Mouse (Mus musculus) 416B (cell line): ENCODE data around the gene Tmem41a.
A peak's percentile ranks its signal among the peaks of the same experiment; 100 is the strongest.
"Not testable (repeated sequence)": the region's sequence is repeated elsewhere in the genome, so short reads cannot be mapped to it uniquely, and the experiment has no call there.

ENCODE experiments used
- DNase-seq: peaks from one replicate; pipeline ENCODE4 v3.0.0; 2011; ENCODE audit warnings: low read depth

Gene Tmem41a

DNA sequence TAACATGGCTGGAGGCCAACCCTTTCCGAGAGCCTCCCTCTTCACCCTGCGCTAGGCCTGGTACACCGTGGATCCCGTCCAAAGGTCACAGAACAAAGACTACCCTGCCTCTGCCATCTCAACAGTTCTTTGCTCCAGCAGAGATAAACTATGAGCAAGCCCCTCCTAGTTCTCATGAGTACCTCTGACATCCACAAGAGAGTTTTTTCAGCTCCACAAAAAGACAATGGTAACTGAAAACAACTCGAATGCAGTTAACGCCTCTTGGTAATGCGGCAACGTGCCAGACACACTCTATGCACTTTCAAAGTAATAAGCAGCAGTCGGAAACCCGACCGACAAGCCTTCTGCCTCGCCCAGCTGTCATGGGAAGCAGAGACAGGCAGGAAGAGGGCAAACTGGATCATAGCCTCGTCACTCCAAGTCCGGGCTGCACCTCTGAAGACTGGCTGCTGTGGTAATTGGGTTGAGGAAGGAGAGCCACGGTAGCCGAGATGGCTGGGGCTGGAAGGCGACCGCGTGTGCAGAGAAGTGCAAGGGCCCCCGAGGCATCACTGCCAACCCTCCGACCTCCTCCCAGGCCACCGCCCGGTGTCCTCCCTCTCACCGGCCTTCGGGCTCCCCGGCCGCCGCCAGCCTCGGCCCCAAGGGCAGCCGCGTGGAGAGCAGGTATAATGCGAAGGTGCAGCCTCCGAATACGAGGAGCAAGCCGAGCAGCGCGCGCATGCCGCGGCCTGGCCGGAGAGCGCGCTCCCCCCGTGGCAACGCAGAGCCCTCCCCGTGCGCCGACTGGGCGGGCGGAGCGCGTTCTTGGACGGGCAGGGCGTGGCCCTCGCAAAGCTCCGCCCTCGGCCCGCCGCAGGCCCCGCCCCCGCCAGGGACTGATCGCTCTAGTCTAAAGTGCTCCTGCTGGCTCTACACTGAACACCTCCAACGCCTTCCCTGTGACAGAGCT is at the start of gene Tmem41a:
Gene Tmem41a (minus strand): TSS at position 792 of the 955 bp plus-strand sequence.
- no peak for DNase-seq

GRCm38 (mm10) chr16:21996402-21996801 is 49.0 kb upstream of the Tmem41a start:
- peak; percentile 19 for DNase-seq

DNA sequence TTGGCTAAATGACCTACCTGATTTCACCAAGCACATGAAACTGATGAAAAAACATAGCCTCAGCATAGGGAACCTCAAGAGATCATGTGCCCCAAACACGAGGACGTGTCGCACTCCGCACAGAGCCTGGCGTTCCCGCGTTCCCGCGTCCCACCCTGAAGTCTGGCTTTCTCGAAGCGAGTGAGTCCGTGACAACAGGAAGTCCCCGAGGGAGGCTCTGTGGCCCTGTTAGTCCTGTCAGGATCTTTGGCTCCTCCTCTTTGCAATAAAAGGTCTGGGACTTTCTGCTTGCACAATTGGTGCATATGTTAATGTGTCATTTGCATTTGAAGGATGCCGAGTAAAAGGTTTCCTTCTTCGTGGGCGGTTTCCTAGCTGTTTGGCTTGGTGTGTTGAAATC is 48.0 kb upstream of the Tmem41a start, which contains the start of gene Liph:
Gene Liph (minus strand): TSS at position 360 of the 400 bp plus-strand sequence.
- no peak for DNase-seq

DNA sequence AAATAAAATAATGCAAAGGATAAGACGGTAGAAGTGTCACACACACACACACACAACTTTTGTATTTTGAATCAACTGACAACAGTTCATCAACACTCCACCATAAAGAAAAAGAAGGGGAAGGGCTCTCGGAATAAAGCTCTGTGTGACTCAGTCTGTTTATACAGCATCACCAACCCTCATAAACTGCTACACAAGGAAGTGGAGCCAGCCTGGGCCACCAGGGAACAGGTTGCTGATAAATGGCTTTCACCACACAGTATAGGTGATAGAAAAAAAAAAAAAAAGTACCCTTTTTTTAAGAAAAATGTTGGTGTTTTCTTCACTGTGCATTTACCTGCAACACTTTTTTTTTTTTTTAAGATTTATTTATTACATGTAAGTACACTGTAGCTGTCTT is 44.4 kb upstream of the Tmem41a start:
- DNase-seq, result no peak

DNA sequence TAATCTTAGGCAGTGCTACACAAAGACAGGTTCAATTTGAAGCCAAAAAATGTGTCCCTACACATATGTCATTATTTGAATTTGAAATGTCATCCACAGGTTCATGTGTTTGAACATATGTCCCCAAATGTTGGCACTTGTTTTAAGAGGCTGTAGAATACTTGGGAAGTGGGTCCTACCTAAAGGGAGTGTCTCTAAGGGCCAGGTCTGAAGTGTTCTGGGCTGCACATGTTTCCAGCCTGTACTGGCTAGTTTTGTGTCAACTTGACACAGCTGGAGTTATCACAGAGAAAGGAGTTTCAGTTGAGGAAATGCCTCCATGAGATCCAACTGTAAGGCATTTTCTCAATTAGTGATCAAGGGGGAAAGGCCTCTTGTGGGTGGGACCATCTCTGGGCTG is 43.5 kb upstream of the Tmem41a start:
- not testable (repeated sequence) for DNase-seq

GRCm38 (mm10) chr16:21987956-21988355 is 40.6 kb upstream of the Tmem41a start:
- no peak for DNase-seq

DNA sequence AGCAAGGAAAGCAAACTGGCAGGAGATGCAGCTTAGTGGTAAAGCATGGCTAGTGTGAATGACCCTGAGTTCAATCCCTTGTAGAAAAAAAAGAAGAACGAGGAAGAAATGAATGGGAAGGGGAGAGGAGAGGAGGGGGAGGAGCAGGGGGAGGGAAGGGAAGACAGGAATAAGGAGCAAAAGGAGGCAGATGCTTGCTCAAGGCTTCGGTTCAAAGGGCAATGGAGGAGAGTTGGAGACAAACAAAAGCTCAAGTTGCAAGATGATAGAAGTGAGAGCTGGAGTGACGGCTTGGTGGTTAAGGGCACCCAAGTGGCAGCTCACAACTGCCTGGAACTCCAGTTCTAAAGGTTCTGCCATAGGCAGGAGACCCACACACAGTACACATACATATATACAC is 38.8 kb upstream of the Tmem41a start:
- no peak for DNase-seq

DNA sequence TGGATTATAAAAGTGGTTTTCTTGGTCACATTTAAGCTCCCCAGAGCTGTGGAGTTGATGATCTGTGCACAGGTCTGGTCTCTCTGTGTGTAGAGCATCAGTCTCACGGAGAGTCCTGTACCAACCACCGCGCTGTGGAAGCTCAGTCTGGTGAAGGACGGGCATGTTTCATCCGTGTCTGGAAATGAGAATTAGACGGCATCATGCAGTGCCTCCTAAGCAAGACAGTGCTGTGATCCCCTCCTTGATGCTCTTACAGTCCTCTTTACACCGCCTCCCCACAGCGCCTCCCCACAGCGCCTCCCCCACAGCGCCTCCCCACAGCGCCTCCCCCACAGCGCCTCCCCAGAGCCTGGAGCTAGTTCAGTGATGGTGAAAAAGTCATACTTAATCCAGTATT is 36.7 kb upstream of the Tmem41a start:
- DNase-seq, result no peak

GRCm38 (mm10) chr16:21983581-21983980 is 36.2 kb upstream of the Tmem41a start:
- no peak for DNase-seq

DNA sequence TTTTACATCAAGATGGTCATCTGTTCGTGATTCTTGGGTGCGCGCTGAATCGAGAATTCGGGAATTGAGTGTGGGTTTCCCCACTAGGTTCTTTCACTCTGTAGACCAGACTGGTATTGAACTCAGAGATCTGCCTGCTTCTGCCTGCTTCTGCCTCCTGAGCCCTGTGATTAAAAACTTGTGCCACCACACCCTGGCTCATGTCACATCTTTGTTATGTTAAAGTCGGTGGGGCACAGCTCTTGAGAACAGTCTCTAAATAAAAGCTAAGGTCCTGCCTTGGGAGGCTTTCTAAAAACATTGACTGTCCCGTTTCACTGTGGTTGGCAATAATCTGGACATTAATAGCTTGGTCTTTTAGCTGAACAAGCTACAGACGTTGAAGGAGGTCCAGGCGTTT is 35.8 kb upstream of the Tmem41a start:
- no peak for DNase-seq

DNA sequence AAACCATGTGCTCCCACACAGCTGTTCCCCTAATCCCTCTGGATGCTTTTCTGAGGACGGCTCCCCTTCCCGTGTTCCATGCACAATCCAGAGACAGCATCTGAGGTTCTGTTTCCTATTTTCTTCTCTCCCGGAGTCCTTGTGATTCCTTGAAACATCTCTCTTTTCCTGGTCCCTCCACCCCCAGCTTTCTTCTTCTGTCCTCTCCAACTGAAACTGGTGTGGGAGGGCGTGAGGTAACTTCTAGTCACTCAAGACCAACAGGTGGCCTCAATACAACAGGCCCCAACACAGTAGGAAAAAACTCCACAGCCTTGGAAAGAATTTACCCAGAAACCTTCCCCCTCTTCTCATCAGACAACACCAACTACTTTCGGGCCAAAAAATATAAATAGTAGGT is 30.0 kb upstream of the Tmem41a start:
- no peak for DNase-seq

DNA sequence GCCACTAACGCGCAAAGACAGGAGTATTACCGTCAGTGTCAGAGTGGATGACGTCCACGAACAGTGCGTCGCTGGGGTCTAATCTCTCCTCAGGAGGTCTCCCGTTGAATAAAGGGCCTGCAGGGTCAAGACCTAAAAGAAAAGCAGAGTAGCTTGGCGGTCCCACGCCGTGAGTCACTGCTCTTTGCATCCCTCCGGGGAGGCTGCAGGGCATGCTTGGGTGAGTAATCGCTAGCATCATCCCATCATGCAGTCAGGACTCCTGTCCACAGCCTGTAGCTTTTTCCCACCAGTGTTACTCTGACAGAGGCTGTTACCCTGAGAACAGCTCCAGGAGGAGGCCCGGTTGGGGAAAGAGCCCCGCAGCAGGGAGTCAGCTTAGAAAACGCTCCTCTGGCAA is 28.9 kb upstream of the Tmem41a start:
- no peak for DNase-seq

DNA sequence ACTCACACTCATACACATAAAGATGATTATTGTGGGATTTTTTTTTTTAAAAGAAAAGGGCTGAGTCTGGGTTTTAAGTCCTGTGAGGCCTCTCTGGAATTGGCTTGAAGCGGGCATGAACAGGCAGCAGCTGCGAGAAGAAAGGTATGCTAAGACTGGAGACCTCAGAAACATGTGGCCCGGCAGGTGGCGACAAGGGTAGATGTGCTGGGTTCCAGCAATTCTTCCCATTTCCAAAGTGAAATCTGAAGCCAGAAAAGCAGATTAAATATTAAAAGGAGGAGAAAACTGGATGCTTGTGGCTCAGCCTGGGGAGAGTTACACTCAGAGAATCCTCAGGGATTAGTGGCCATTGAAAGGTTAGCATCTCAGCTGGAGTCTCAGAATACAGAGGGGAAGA is 24.1 kb upstream of the Tmem41a start:
- DNase-seq, result no peak

GRCm38 (mm10) chr16:21970536-21970935 is 23.2 kb upstream of the Tmem41a start:
- no peak for DNase-seq

DNA sequence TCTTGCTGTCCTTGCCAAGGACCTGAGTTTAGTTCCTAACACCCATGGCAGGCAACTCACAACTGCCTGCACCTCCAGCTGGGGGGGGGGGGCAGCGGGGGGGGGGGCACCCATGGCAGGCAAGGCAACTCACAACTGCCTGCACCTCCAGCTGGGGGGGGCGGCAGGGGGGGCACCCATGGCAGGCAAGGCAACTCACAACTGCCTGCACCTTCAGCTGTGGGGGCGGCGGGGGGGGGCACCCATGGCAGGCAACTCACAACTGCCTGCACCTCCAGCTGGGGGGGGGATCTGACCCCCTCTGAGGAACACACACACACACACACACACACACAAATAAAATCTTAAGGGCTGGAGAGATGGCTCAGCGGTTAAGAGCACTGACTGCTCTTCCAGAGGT is 22.5 kb upstream of the Tmem41a start:
- no peak for DNase-seq

DNA sequence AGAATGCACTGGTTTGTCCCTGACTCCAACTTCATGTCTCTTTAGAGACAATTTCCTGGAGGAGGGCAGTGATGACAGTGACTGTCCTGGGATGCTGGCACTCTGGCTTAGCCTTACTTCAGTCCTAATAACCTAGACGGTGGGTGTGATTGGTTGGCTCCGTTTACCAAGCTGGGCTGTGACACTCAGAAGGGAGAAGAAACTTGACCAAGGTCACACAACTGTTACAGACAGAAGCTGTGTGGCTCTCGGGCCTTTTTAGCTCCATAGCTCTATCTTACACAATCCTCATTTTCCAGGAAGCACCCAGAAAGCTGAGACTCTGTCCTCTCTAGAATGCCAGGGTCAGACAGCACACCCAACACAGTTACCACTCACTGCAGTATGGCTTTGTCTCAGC is 18.2 kb upstream of the Tmem41a start:
- DNase-seq, result no peak

DNA sequence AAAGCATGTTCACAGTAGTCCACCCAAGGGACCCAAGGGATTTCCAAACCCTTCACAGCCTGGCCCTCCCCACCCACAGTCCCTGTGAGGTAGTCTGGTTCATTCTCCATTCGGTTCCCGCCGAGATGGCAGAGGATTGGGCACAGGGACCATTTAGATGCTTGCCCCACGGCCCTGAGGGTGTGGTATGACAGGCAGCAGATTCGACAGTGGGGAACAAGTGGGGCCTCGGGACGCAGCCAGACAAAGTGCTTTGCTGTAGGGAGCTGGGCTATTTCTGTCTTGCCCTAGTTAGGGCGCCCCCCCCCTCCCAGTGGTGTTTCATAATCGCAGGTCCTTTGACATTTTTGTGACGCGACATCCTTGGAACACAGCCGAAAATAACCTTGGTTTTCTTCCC is 8.2 kb upstream of the Tmem41a start:
- DNase-seq, result no peak

DNA sequence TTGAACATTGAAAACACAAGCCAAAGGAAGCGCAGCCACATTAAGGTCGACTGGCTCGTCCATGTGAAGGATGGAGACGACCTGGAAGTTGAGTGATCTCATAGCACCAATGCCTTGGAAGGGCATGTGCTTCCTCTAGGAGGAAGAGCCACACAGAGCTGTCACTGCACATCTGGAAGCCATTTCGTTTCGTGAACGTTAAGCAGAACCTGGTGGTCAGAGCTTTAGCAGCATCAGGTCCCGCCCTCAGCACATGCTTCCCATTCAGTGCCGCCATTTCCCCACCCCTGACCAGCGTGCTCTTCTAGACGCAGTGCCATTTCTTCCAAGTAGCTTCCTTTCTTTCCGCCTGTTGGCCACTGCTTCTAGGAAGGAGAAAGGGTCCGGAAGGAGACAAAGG is 18.9 kb downstream of the Tmem41a start:
- no peak for DNase-seq

DNA sequence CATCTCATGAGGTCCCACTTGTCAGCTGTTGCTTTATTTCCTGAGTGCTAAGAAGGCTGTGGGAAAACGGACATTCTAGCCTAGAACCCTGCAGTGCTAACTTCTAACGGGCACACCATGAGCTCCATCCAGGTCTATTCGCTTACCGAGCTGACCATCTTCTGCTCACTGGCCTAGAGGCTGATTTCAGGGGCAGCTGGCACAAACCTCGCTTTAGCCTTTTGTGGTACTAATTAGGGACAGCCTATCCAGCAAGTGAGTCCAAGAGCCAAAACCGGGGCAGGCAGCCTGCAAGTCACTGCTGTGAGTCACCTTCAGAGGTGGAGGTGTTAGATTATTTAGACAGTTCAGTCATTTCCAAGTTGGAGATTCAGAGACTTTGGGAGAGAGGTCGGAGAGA is 30.7 kb downstream of the Tmem41a start:
- no peak for DNase-seq

DNA sequence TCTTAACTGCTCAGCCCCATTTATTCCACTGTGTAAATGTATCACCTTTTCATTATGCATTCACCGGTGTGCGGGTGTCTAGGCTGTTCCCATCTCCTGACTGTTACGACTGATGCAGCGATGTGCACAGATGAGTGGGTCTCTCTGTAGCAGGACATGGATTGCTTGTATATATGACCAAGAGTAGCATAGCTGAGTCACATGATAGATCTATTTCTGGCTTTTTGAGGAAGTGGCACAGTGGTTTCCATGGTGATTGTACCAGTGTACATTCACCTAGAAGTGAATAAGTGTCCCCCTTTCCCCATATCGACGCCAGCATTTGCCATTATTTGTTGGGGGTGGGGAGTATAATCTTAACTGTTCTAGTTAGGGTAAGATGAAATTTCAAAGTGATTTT is 34.0 kb downstream of the Tmem41a start:
- peak; percentile 46 for DNase-seq

DNA sequence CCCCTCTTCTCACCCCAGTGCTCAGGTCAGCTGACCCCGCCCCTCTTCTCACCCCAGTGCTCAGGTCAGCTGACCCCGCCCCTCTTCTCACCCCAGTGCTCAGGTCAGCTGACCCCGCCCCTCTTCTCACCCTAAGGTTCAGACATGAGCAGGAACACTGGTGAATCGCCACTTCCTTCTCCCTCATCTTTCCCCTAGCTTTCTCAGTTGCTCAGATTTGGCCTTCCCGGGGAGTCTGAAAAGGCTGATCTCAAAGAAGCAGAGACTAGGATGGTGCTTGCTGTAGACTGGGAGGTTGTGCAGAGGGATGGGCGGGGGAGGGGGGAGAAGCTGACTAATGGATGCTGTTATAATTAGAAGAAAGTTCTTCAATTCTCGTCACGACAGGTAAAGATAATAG is 38.4 kb downstream of the Tmem41a start:
- not testable (repeated sequence) for DNase-seq

GRCm38 (mm10) chr16:21906902-21907301 is 40.5 kb downstream of the Tmem41a start:
- no peak for DNase-seq

DNA sequence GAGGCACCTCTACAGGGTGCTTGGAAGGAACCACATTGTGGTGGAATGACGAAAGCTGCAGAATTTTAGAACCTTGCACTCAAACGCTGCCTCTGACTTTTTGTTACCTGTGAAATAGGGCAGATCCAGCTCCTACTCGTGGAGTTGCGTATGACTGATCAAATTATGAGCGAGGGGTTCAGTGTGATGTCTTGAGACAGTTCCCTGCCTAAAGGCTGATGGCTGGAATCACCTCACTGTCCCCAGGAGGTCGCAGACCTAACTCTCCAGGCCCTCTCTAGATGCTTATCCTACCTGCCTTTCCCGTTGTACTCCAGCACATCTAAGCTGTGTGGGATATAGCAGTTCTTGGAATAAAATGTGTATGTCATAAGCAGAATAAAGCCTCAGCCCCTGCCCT is 41.4 kb downstream of the Tmem41a start:
- DNase-seq, result no peak

GRCm38 (mm10) chr16:21904636-21905035 is 42.7 kb downstream of the Tmem41a start:
- DNase-seq, result no peak
